Mouse (Mus musculus): Measurements from ENCODE around the gene Sox12.
"Not testable (repeated sequence)": the region's sequence is repeated elsewhere in the genome, so short reads cannot be mapped to it uniquely, and the experiment has no call there.

GRCm38 (mm10) chr2:152428481-152428880 lies 30.6 kb upstream of the Sox12 start:
- not testable (repeated sequence) for TF ChIP-seq POLR2A (IDR thresholded peaks at IDR 0.05; ENCODE audit: low read depth, low read length); CTCF (IDR thresholded peaks at IDR 0.05; ENCODE audit: extremely low read depth, insufficient read depth, insufficient read length, insufficient replicate concordance)
